Mouse (Mus musculus) stomach, embryonic 16.5 days (tissue): ENCODE results near the gene Adamtsl5. TPM values are rescaled to one million over a fixed set of nuclear protein-coding genes. Genes with fewer than 3 reads are reported as not detected.

Experiments used
- ATAC-seq: fragments of 200-750 bp; cut with Nextera tagmentation; 2 replicates; pipeline ENCODE4 v1.8.0; 2017; ENCODE audit warnings: moderate number of reproducible peaks, moderate TSS enrichment; ENCODE audit not compliant: insufficient read depth, low FRiP score
- H3K27ac ChIP-seq: fragments of 300-500 bp; sonication (generic); 2 replicates; pipeline ENCODE4 v1.5.1; 2014; ENCODE audit warnings: low read length
- H3K27me3 ChIP-seq: fragments of 300-500 bp; sonication (generic); 2 replicates; pipeline ENCODE4 v1.6.1; 2014; ENCODE audit warnings: low read length, control low read depth, mixed read lengths; ENCODE audit not compliant: control insufficient read depth, insufficient read depth
- H3K36me3 ChIP-seq: fragments of 300-500 bp; sonication (generic); 2 replicates; pipeline ENCODE4 v1.6.1; 2014; ENCODE audit warnings: low read length; ENCODE audit not compliant: control insufficient read depth, insufficient read depth
- H3K4me1 ChIP-seq: fragments of 300-500 bp; sonication (generic); 2 replicates; pipeline ENCODE4 v1.6.1; 2014; ENCODE audit warnings: low read length, control low read depth, mixed read lengths; ENCODE audit not compliant: control insufficient read depth, insufficient read depth
- H3K4me2 ChIP-seq: fragments of 300-500 bp; sonication (generic); 2 replicates; pipeline ENCODE4 v1.6.1; 2014; ENCODE audit warnings: low read depth, low read length, mixed read lengths
- H3K4me3 ChIP-seq: fragments of 300-500 bp; sonication (generic); replicated peaks from 2 replicates; pipeline ENCODE4 v1.5.1; 2014; ENCODE audit warnings: mild to moderate bottlenecking, low read length
- H3K9ac ChIP-seq: fragments of 300-500 bp; sonication (generic); 2 replicates; pipeline ENCODE4 v1.6.1; 2014; ENCODE audit warnings: low read length
- H3K9me3 ChIP-seq: fragments of 300-500 bp; sonication (generic); replicated peaks from 2 replicates; pipeline ENCODE4 v1.6.1; 2016; ENCODE audit warnings: low read length, control low read depth; ENCODE audit not compliant: control insufficient read depth
- WGBS: fragments of 180-500 bp; shearing (Covaris S2); extraction: QIAGEN DNeasy Blood & Tissue Kit; methylation state at CpG from one replicate; pipeline ENCODE4 v1.1.7; 2014; 5-methylcytosine and 5-hydroxymethylcytosine counted together
- polyA plus RNA-seq: library from polyadenylated mRNA; unstranded; fragments of >200 nt; fragmentation: Nextera tagmentation; extraction: Ambion mirVana; gene quantifications from 2 replicates; pipeline ENCODE4 v1.2.1, GENCODE M21; 2015

The Adamtsl5 gene
- polyA plus RNA-seq, 1 experiment from 2014 or later: 22.0 TPM

- WGBS: 5% methylated on average over 26 of the region's 26 CpGs
- peaks cover 45% of the 10 kb centered on the region for H3K27me3 ChIP-seq
- H3K36me3 ChIP-seq: 0 out of 2 replicates have a peak, but pooled peaks cover 8% of the 10 kb centered on the region
- no peaks in the 10 kb centered on the region for H3K9me3 ChIP-seq
- H3K4me3 ChIP-seq: no peak overlapping the region; the same call in 1 of the 2 replicates
- no peak overlapping the region for H3K27ac ChIP-seq
- no peak for ATAC-seq
- H3K4me2 ChIP-seq: no peak overlapping the region
- H3K9ac ChIP-seq: no peak overlapping the region
- H3K4me1 ChIP-seq: peaks cover 13% of the 10 kb centered on the region
Measured at GRCm38 (mm10) chr10:80298571-80299281, 49.5 kb downstream of the Adamtsl5 start.

GRCm38 (mm10) chr10:80297526-80298133, 50.6 kb downstream of the Adamtsl5 start:
- Histone ChIP-seq H3K27me3 (peaks cover 41% of the 10 kb centered on the region), H3K9ac (0 out of 2 replicates have a peak overlapping the region, but pooled peaks have one; percentile 1), H3K4me2 (no peak overlapping the region), H3K4me1 (peaks cover 19% of the 10 kb centered on the region), H3K36me3 (0 out of 2 replicates have a peak, but pooled peaks cover 8% of the 10 kb centered on the region), H3K9me3 (no peaks in the 10 kb centered on the region), H3K4me3 (no peak overlapping the region), H3K27ac (no peak overlapping the region)
- WGBS: 70% methylated on average over 8 of the region's 8 CpGs
- no peak for ATAC-seq

GRCm38 (mm10) chr10:80296824-80297223, 51.4 kb downstream of the Adamtsl5 start:
- Histone ChIP-seq H3K27ac (no peak overlapping the region), H3K4me2 (no peak overlapping the region), H3K4me3 (no peak overlapping the region), H3K36me3 (0 out of 2 replicates have a peak, but pooled peaks cover 8% of the 10 kb centered on the region), H3K4me1 (peaks cover 15% of the 10 kb centered on the region), H3K27me3 (peaks cover 39% of the 10 kb centered on the region), H3K9me3 (no peaks in the 10 kb centered on the region), H3K9ac (0 out of 2 replicates have a peak overlapping the region, but pooled peaks have one; percentile 2)
- WGBS: 79% methylated on average over 5 of the region's 5 CpGs
- ATAC-seq: no peak

GRCm38 (mm10) chr10:80295618-80296425, 52.4 kb downstream of the Adamtsl5 start, which contains the start of gene Apc2:
Apc2 (plus strand) TSS chr10:80295977.
- H3K4me3 ChIP-seq: peak within 1 kb of the TSS; percentile 43
- ATAC-seq: peak; percentile 33; the same call in 1 of the 2 replicates
- peaks cover 31% of the 10 kb centered on the region for H3K27me3 ChIP-seq
- peak within 1 kb of the TSS; percentile 9; the same call in 1 of the 2 replicates for H3K27ac ChIP-seq
- H3K9ac ChIP-seq: peak within 1 kb of the TSS; percentile 67
- peak within 1 kb of the TSS; percentile 77 for H3K4me2 ChIP-seq
- WGBS: under 1% methylated on average over 26 of the region's 26 CpGs
- H3K36me3 ChIP-seq: 0 out of 2 replicates have a peak, but pooled peaks cover 8% of the 10 kb centered on the region
- no peaks in the 10 kb centered on the region for H3K9me3 ChIP-seq
- peaks cover 15% of the 10 kb centered on the region for H3K4me1 ChIP-seq

- Histone ChIP-seq H3K9ac (no peak overlapping the region), H3K4me3 (no peak overlapping the region), H3K27ac (no peak overlapping the region), H3K36me3 (0 out of 2 replicates have a peak, but pooled peaks cover 8% of the 10 kb centered on the region), H3K4me2 (no peak overlapping the region), H3K9me3 (no peaks in the 10 kb centered on the region), H3K4me1 (peaks cover 15% of the 10 kb centered on the region), H3K27me3 (peaks cover 21% of the 10 kb centered on the region)
- WGBS: 34% methylated on average over 7 of the region's 7 CpGs
- no peak for ATAC-seq
Measured at GRCm38 (mm10) chr10:80294788-80295303, 53.4 kb downstream of the Adamtsl5 start.

- Histone ChIP-seq H3K27me3 (peaks cover 16% of the 10 kb centered on the region), H3K9me3 (no peaks in the 10 kb centered on the region), H3K9ac (no peak overlapping the region), H3K27ac (no peak overlapping the region), H3K4me3 (no peak overlapping the region), H3K4me2 (no peak overlapping the region), H3K36me3 (0 out of 2 replicates have a peak, but pooled peaks cover 8% of the 10 kb centered on the region), H3K4me1 (peaks cover 15% of the 10 kb centered on the region)
- 77% methylated on average over 4 of the region's 4 CpGs for WGBS
- no peak for ATAC-seq
Measured at GRCm38 (mm10) chr10:80294311-80294710, 53.9 kb downstream of the Adamtsl5 start.

- Histone ChIP-seq H3K27ac (peak overlapping the region; percentile 81), H3K4me2 (peak overlapping the region; percentile 100), H3K9ac (peak overlapping the region; percentile 98), H3K4me1 (peaks cover 15% of the 10 kb centered on the region), H3K9me3 (no peaks in the 10 kb centered on the region), H3K27me3 (peaks cover 6% of the 10 kb centered on the region), H3K36me3 (0 out of 2 replicates have a peak, but pooled peaks cover 8% of the 10 kb centered on the region), H3K4me3 (peak overlapping the region; percentile 90)
- WGBS: 18% methylated on average over 14 of the region's 14 CpGs
- ATAC-seq: no peak
Measured at GRCm38 (mm10) chr10:80293325-80293724, 54.9 kb downstream of the Adamtsl5 start.

- Histone ChIP-seq H3K9me3 (no peaks in the 10 kb centered on the region), H3K27me3 (no peaks in the 10 kb centered on the region), H3K36me3 (peaks cover 10% of the 10 kb centered on the region; the same call in 1 of the 2 replicates), H3K27ac (peak within 1 kb of the TSS; percentile 81), H3K4me3 (peak within 1 kb of the TSS; percentile 90), H3K4me1 (peaks cover 15% of the 10 kb centered on the region), H3K4me2 (peak within 1 kb of the TSS; percentile 100), H3K9ac (peak within 1 kb of the TSS; percentile 98)
- ATAC-seq: peak; percentile 89
- under 1% methylated on average over 70 of the region's 72 CpGs for WGBS
Measured at GRCm38 (mm10) chr10:80292251-80293146, 55.7 kb downstream of the Adamtsl5 start, which contains the start of gene Rps15. Rps15 (plus strand) TSS chr10:80292453.
